Mouse (Mus musculus) brain, embryonic 14.5 days (tissue): Measurements from ENCODE around the gene Ccdc93.

Source experiments
- CTCF ChIP-seq: fragments of 200-500 bp; IDR thresholded peaks from 2 replicates; pipeline ENCODE4 v1.5.1; 2012; ENCODE audit warnings: inconsistent platforms, mild to moderate bottlenecking, moderate library complexity, borderline replicate concordance; ENCODE audit not compliant: insufficient read depth, insufficient read length; ENCODE audit errors: extremely low read depth
- POLR2A ChIP-seq: fragments of 200-500 bp; IDR thresholded peaks from 2 replicates; pipeline ENCODE4 v1.6.1; 2012; ENCODE audit warnings: mild to moderate bottlenecking, inconsistent platforms, borderline replicate concordance; ENCODE audit not compliant: poor library complexity, insufficient read depth, insufficient read length, severe bottlenecking; ENCODE audit errors: extremely low read depth

DNA sequence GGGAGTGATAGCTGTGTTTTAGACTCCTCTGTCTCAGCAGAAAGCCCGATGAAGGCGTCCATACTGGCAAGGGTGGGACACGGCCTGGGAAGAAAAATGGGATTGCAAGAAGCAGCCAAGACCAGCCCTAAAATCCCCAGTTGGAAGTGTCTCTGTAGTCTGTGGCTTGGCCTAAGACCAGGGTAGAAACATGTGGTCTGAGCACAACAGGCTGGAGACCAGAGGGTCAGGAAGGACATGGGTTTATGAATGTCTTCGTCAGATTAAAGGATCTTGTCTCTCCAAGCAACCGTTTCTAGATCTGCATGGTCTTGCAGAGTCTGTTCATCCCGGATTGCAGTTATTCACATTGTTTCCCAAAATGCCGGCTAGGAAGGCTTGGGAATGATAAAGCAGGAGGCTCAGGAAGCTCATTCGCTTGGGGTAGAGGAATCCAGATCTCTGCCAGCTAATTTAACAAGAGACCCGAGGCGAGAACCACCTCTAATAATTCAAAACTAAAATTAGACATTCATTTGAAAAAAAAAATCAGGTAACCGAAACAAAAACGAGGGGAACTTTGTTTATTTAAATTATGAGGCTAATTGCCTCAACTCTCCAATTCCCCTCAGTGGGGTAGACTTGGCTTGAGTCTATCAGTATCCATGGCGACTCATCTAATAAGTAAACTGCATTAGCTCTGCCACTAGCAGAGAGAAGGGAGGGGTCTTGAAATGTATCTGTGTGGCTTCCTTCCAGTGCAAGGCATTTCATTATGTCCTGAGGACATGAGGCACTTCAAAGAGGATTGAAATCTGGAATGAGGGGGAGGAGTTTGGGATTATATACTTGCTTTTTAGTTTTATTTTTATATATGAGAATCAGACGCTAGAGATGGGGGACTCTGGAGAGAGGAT lies 31.6 kb upstream of the Ccdc93 start:
- no peak for TF ChIP-seq CTCF
- no peak for TF ChIP-seq POLR2A
